Comparison of ENCODE assay signal across 16 mouse cellular contexts in genomic region chr14:33244519-33244918, GRCm38 (mm10).
"Had no signal": no experiment of that assay in that cellular context is flagged by ENCODE, and none has a peak within 500 bp of the region (broad histone marks: within the 10 kb centered on the region; RNA-seq: fewer than 3 reads in every experiment).

No protein-coding gene starts in this region.

- H3K27ac ChIP-seq: kidney, postnatal 0 days; limb, embryonic 12.5 days; liver, embryonic 13.5 days; midbrain, embryonic 13.5 days; neural tube, embryonic 15.5 days had no signal

- H3K4me2 ChIP-seq: limb, embryonic 12.5 days; liver, embryonic 13.5 days; midbrain, embryonic 13.5 days; neural tube, embryonic 15.5 days had no signal

- DNase-seq: kidney, adult 8-10 months; kidney, postnatal 36 days; layer of hippocampus, adult 9-11 months; layer of hippocampus, postnatal 36 days; liver; liver, embryonic 13.5 days; liver, postnatal 0 days; right cerebral cortex, adult 18-20 months; right cerebral cortex, postnatal 25 days; thymus, adult 18-20 months; thymus, postnatal 14 days had no signal

- H3K9me3 ChIP-seq: limb, embryonic 12.5 days; liver, embryonic 13.5 days; midbrain, embryonic 13.5 days; neural tube, embryonic 15.5 days had no signal

- H3K36me3 ChIP-seq: limb, embryonic 12.5 days; liver, embryonic 13.5 days; midbrain, embryonic 13.5 days; neural tube, embryonic 15.5 days had no signal

- H3K9ac ChIP-seq: limb, embryonic 12.5 days; liver, embryonic 13.5 days; liver, postnatal 0 days; midbrain, embryonic 13.5 days; neural tube, embryonic 15.5 days had no signal

- H3K4me1 ChIP-seq: liver, embryonic 13.5 days; midbrain, embryonic 13.5 days had no signal

- H3K27me3 ChIP-seq: limb, embryonic 12.5 days; midbrain, embryonic 13.5 days; neural tube, embryonic 15.5 days had no signal

- ATAC-seq: liver, postnatal 0 days; midbrain, embryonic 13.5 days had no signal

- H3K4me3 ChIP-seq: limb, embryonic 12.5 days; liver, embryonic 13.5 days; midbrain, embryonic 13.5 days; myocyte; neural tube, embryonic 15.5 days had no signal
